21 mouse cellular contexts compared by ENCODE assay signal in the genomic region with DNA sequence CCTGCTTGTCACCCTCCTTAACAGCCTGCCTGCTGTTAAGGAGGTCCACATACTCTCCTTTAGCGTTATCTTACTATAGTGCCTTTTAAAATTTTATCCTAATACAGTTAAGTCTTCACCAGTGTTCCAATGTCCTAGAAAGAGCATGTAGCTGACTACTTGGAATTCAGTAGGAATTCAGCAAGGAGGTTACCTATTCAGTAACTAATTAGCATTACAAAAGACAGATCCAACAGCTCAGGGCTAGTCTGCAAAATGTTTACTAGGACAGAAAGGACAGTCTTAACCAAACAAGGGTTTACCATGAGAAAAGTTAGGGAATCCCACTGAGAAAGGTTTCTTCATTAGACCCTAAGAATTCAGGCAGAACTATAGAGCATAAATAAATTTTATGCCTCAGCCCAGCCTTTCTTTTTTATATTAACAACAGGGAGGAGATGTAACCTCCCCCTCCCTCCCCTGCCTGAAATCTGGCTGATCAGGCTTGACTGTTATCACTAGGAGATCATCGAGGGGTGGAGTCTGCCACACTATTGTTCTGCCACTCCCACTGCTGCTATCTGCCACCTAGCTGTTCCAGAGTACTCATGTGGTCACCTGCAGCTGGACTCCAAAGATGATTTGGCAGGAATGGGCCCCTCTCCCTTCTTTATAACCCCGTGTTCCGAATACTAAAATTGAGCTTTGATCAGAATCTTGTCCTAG. TPM values are rescaled to one million over a fixed set of nuclear protein-coding genes. Genes with fewer than 3 reads are reported as not detected.
DNase-seq lines count a peak whose midpoint lies in the region; ATAC-seq and TF ChIP-seq lines count a peak whose summit lies in the region.
"Not testable (repeated sequence)": the region's sequence is repeated elsewhere in the genome, so short reads cannot be mapped to it uniquely, and the experiment has no call there.
"Had no signal": no experiment of that assay in that cellular context is flagged by ENCODE, and none has a peak within 500 bp of the region (broad histone marks: within the 10 kb centered on the region; RNA-seq: fewer than 3 reads in every experiment).

No protein-coding gene starts in this region.

- H3K9me3 ChIP-seq in ES-E14 (ENCODE audit: control insufficient read depth, insufficient read depth, low read depth, low read length); midbrain, embryonic 11.5 days (ENCODE audit: control insufficient read depth, low read length): not testable (repeated sequence)

- not testable (repeated sequence) for H3K9ac ChIP-seq in ES-E14 (ENCODE audit: insufficient read depth, low read depth, low read length, poor library complexity, severe bottlenecking); midbrain, embryonic 11.5 days (ENCODE audit: low read length)

- peak overlapping the region; percentile 64; the same call in 1 of the 2 replicates for H3K27ac ChIP-seq in ES-E14 (ENCODE audit: insufficient read depth, low read depth, low read length, poor library complexity, severe bottlenecking)
- H3K27ac ChIP-seq in midbrain, embryonic 11.5 days (ENCODE audit: low read depth, low read length), result not testable (repeated sequence)

- H3K4me3 ChIP-seq in ES-E14 (ENCODE audit: insufficient read depth in 1 of 2, low read depth in 1 of 2, low read length in 2 of 2, poor library complexity in 1 of 2, severe bottlenecking in 1 of 2); midbrain, embryonic 11.5 days (ENCODE audit: low read depth, low read length): not testable (repeated sequence)

- in situ Hi-C loops in ES-E14 (cut with MboI; ENCODE audit: low sequenced_read_pairs in 2 of 2, unreplicated experiment in 2 of 2), result not testable (repeated sequence)

- ATAC-seq in midbrain, embryonic 11.5 days (ENCODE audit: low FRiP score), result not testable (repeated sequence)

- H3K4me2 ChIP-seq in midbrain, embryonic 11.5 days, result not testable (repeated sequence)

- not testable (repeated sequence) for H3K4me1 ChIP-seq in ES-E14 (ENCODE audit: control insufficient read depth in 2 of 2, insufficient read depth in 2 of 2, low read length in 2 of 2, poor library complexity in 1 of 2); midbrain, embryonic 11.5 days (ENCODE audit: control insufficient read depth, insufficient read depth, low read length)

- not testable (repeated sequence) for H3K36me3 ChIP-seq in ES-E14 (ENCODE audit: control insufficient read depth, insufficient read depth, low read length, poor library complexity, severe bottlenecking); midbrain, embryonic 11.5 days (ENCODE audit: control insufficient read depth, insufficient read depth, low read length)

- DNase-seq in ES-CJ7 (ENCODE audit: low read depth, low spot score) (peak; percentile 86), R1 (ENCODE audit: low read depth, low spot score) (peak; percentile 90), ZHBTc4 (ENCODE audit: low read depth, low spot score) (peak; percentile 74)
- not testable (repeated sequence) for DNase-seq in ES-E14 (ENCODE audit: low read depth, low spot score)
- peak; percentile 8 for DNase-seq in midbrain, embryonic 11.5 days (ENCODE audit: low spot score, missing footprints)

- WGBS in midbrain, embryonic 11.5 days, result 87% methylated on average over 4 of the region's 4 CpGs

- H3K27me3 ChIP-seq in midbrain, embryonic 11.5 days (ENCODE audit: control insufficient read depth, insufficient read depth, low read length), result not testable (repeated sequence)

TF ChIP-seq in ES-E14, 5 proteins besides CTCF, POLR2A, EP300 and RAD21:
- TF ChIP-seq CHD2 (IDR thresholded peaks at IDR 0.05; ENCODE audit: low read depth, low read length), result 0 out of 2 replicates have a peak, but pooled peaks have one; percentile 32
TF ChIP-seq in ES-E14: peak in this region for 1; not testable (repeated sequence) for 4.

RNA-seq across cellular contexts. Expression of a gene that starts 16.2 kb away (rescaled TPM):
- total RNA-seq in ES-E14 (2012; rRNA removed), result 0.58 and 1.0 TPM in 2 replicates
- polyA plus RNA-seq in midbrain, embryonic 11.5 days (2014; fragmentation: Nextera tagmentation; extraction: Ambion mirVana), result 0.14 TPM in 1 of 2 replicates, not detected in the other
- total RNA-seq: adrenal gland, adult 18-20 months; adrenal gland, adult 2 months; adrenal gland, adult 8-10 months; adrenal gland, postnatal 10 days; adrenal gland, postnatal 14 days; adrenal gland, postnatal 25 days; adrenal gland, postnatal 36 days; MEL had no signal
- polyA plus RNA-seq: activated CD4-positive, CD25-positive, alpha-beta regulatory T cell, adult 4 months; adrenal gland, adult 2 months; C2C12; cerebellum, adult 2 months; G1E; Patski had no signal

RNA-seq across cellular contexts. Expression of a gene that starts 43.5 kb away (rescaled TPM):
- total RNA-seq in ES-E14 (2012; rRNA removed), result not detected in 2 replicates
- not detected in 2 replicates for polyA plus RNA-seq in midbrain, embryonic 11.5 days (2014; fragmentation: Nextera tagmentation; extraction: Ambion mirVana)
- total RNA-seq: adrenal gland, adult 18-20 months; adrenal gland, adult 2 months; adrenal gland, adult 8-10 months; adrenal gland, postnatal 10 days; adrenal gland, postnatal 14 days; adrenal gland, postnatal 25 days; adrenal gland, postnatal 36 days; adrenal gland, postnatal 4 days; G1E; MEL had no signal
- polyA plus RNA-seq: activated CD4-positive, CD25-positive, alpha-beta regulatory T cell, adult 4 months; adrenal gland, adult 2 months; brain, embryonic 14.5 days; C2C12; CD4-positive, CD25-positive, alpha-beta regulatory T cell, adult 4 months; cerebellum, adult 2 months; G1E; Patski had no signal

RNA-seq across cellular contexts. Expression of a gene that starts 45.9 kb away (rescaled TPM):
- total RNA-seq in ES-E14 (2012; rRNA removed), result 178 and 179 TPM in 2 replicates
- polyA plus RNA-seq in midbrain, embryonic 11.5 days (2014; fragmentation: Nextera tagmentation; extraction: Ambion mirVana), result 195 and 210 TPM in 2 replicates
